Mouse (Mus musculus) erythroblast, embryonic 14.5 days (primary cell): ENCODE data around the gene Shmt2.

ENCODE experiments used
- GATA1 ChIP-seq: IDR thresholded peaks from 2 replicates; pipeline ENCODE4 v1.6.1; 2012; ENCODE audit warnings: low read length, inconsistent platforms, mixed read lengths
- TAL1 ChIP-seq: IDR thresholded peaks from 3 replicates; pipeline ENCODE4 v1.6.1; 2012; ENCODE audit warnings: low read length, inconsistent platforms, mixed read lengths

DNA sequence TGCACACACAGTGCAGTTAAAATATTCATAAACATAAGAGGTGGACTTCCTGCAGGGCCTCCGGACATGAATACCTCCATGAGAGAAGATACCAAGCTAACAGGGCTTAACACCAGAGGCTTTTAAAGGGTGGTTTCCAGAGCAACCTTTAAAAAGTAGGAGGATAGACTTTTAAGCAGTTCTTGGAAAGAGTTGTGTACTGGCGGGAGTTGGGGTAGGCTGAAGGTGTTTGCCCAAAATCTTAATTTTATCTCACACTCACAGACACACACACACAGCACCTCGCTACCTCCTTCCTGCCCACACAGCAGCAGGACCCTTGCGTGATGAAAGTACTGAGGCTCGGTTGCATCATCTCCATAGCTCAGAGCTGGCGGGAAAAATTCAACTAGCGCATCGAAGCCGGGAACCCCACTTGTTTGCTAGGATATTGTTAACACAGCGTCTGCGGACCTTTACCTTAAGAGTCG is 598 bp downstream of the Shmt2 start:
- TF ChIP-seq GATA1 (no peak), TAL1 (no peak)
